Mouse (Mus musculus) effector memory CD4-positive, alpha-beta T cell, adult 7 months (primary cell): Measurements from ENCODE around the gene Hbq1b. TPM values are rescaled to one million over a fixed set of nuclear protein-coding genes. Genes with fewer than 3 reads are reported as not detected.

Experiments
- polyA plus RNA-seq: library from polyadenylated mRNA; unstranded; fragments of 100-300 nt; shearing (Covaris generic); gene quantifications from one replicate; pipeline ENCODE4 v1.2.1, GENCODE M21; 2017

Gene Hbq1b
- not detected for polyA plus RNA-seq

GRCm38 (mm10) chr11:32286695-32287492 is at the start of gene Hbq1b:
Hbq1b (plus strand) TSS chr11:32286965.

DNA sequence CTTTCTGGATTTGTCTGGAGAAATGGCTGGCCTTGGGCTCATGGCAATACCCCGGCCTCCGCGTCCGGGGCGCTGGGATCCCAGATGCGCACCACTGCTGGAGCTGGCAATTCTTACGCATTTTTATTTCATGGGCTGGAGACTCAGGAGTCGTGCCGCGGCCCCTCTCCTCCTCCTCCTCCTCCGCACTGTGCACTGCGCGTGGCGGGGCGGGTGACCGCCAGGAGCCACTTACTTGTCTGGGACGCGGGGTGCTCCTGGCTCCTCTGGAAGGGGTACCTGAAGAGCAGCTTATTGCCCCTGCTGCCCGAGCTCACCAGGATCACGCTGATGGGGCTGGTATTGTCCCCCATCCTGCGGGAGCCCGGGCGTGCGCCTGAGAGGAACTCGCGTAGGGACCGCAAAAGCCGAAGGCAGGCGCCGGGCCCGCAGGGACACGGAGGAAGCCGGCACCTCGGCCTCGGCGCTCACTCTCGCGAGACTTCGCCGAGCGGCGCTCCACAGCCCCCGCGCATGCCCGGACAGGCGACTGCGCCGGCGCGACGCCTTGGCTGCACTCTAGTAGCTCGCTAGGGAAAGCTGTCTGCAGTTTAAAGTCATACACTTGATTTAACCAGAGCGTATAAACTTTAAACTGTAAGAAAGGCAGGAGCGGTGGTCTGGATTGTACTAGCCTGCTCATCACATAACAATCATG is 19.4 kb upstream of the Hbq1b start, which contains the start of gene Nprl3:
TSS of gene Nprl3 (minus strand) at position 520 of the 697 bp plus-strand sequence.

GRCm38 (mm10) chr11:32276347-32276746 is 10.4 kb upstream of the Hbq1b start, which contains the start of gene Hba-x:
Hba-x (plus strand) TSS chr11:32276400.

DNA sequence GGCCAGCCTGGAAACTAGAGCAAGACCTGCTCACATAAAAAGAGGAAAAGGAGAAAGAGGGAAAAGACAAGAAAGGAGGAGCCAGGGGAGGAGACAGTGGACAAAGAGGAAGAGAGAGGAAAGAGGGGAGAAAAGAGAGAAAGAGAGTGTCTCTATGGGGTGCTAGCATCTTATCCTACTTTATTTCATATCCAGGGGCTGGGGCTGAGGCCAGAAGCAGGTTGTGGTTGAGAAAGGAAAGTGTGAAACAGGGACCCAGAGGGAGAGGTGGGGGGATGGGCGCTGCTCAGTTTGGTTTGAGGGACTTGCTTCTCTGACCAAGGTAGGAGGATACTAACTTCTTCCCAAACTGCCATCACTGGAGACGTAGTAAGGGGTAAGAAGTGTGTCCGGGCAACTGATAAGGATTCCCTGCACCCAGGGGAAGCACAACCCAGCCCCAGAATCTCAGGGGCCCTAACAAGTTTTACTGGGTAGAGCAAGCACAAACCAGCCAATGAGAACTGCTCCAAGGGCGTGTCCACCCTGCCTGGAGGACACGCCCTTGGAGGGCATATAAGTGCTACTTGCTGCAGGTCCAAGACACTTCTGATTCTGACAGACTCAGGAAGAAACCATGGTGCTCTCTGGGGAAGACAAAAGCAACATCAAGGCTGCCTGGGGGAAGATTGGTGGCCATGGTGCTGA is 3.5 kb upstream of the Hbq1b start, which contains the start of gene Hba-a1:
TSS of gene Hba-a1 (plus strand) at position 421 of the 687 bp plus-strand sequence.

DNA sequence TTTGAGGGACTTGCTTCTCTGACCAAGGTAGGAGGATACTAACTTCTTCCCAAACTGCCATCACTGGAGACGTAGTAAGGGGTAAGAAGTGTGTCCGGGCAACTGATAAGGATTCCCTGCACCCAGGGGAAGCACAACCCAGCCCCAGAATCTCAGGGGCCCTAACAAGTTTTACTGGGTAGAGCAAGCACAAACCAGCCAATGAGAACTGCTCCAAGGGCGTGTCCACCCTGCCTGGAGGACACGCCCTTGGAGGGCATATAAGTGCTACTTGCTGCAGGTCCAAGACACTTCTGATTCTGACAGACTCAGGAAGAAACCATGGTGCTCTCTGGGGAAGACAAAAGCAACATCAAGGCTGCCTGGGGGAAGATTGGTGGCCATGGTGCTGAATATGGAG is 9.4 kb downstream of the Hbq1b start, which contains the start of gene Hba-a2:
TSS of gene Hba-a2 (plus strand) at position 287 of the 400 bp plus-strand sequence.

DNA sequence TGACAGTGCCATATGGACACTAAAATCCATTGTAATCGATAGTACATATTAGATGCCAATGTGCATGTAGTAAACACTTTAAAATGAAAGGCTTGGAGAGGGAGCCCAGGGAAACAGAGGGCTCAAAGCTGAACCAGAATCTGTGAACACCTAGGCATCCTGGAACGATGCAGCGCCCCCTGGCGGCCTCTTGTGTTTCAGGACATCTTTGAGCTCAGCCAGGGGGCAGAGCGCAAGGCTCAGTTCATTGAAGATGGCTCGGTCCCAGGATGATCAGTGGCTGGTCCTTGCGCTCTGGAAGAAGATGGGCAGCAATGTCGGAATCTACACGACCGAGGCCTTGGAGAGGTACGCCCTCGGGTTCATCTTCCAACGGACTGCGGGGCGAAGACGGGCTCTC is 13.1 kb downstream of the Hbq1b start, which contains the start of gene Hbq1a:
TSS of gene Hbq1a (plus strand) at position 205 of the 400 bp plus-strand sequence.

Other genes starting within 250 kb of the Hbq1b start
- gene Il9r, start 86.7 kb upstream of the Hbq1b start, polyA plus RNA-seq: 0.30 TPM
- gene Snrnp25, start 81.5 kb upstream of the Hbq1b start, polyA plus RNA-seq: 16.8 TPM
- gene Rhbdf1, start 64.7 kb upstream of the Hbq1b start, polyA plus RNA-seq: not detected
- gene Mpg, start 60.5 kb upstream of the Hbq1b start, polyA plus RNA-seq: 14.4 TPM
- gene Nprl3, start 19.3 kb upstream of the Hbq1b start, polyA plus RNA-seq: 42.3 TPM
- gene Hba-x, start 10.6 kb upstream of the Hbq1b start, polyA plus RNA-seq: not detected
- not detected for gene Hba-a1, start 3.5 kb upstream of the Hbq1b start, polyA plus RNA-seq
- 0.73 TPM for gene Hba-a2, start 9.5 kb downstream of the Hbq1b start, polyA plus RNA-seq
- gene Hbq1a, start 13.1 kb downstream of the Hbq1b start, polyA plus RNA-seq: not detected
- 0.72 TPM for gene Sh3pxd2b, start 60.9 kb downstream of the Hbq1b start, polyA plus RNA-seq
- gene Ubtd2, start 168.4 kb downstream of the Hbq1b start, polyA plus RNA-seq: 7.6 TPM
- gene Efcab9, start 245.1 kb downstream of the Hbq1b start, polyA plus RNA-seq: 2.7 TPM
- 193 TPM for gene Stk10, start 246.3 kb downstream of the Hbq1b start, polyA plus RNA-seq